Mouse (Mus musculus) mouse embryonic stem cell (cell line): ENCODE results near the gene C1qtnf5.

Source experiments
- in situ Hi-C, 2 experiments: fragments of 300-500 bp; cut with MboI; formaldehyde crosslinking; loops; 1 replicate in 1 of 2; 3 replicates in 1 of 2; pipeline ENCODE4 v1.14.3; 2019 to 2020; ENCODE audit warnings: low sequenced_read_pairs in 2 of 2, low pct_unique_long_range_greater_than_20kb in 1 of 2, mixed read lengths in 1 of 2; ENCODE audit not compliant: unreplicated experiment in 1 of 2

The C1qtnf5 gene

DNA sequence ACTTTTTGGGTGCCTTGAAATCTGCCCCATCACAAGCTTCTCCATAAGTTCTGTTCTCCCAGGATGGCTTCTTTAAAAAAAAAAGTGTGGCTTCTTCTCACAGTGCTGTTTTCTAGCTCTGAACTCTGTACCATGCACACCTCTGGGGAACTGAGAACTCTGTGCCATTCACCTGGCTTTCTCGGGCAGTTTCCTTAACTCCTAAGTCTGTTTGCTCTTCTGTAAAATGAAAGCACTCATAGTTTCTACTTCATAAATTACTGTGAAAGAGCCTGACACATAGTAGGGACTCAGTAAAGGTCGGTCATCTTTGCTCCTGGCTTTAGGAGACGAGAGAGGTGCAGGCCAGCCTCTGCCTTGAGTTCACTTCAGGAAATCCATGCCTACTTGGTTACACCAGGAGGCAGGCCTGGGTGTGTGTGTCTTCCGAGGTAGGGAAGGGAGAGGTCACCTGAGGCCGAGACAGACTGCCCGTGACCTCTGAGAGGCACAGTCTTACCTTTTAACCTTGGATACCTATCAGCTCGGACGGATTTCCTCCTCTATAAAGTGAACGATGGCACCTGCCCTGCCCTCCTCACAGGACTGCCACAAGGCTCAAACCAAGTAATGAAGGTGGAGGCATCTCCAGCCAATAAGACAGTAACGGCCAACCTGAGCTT, 28.8 kb upstream of the C1qtnf5 start:
- in situ Hi-C loops, result no loop called here

- in situ Hi-C loops, result no loop called here
These were observed 27.9 kb upstream of the C1qtnf5 start for GRCm38 (mm10) chr9:44078955-44079756.

DNA sequence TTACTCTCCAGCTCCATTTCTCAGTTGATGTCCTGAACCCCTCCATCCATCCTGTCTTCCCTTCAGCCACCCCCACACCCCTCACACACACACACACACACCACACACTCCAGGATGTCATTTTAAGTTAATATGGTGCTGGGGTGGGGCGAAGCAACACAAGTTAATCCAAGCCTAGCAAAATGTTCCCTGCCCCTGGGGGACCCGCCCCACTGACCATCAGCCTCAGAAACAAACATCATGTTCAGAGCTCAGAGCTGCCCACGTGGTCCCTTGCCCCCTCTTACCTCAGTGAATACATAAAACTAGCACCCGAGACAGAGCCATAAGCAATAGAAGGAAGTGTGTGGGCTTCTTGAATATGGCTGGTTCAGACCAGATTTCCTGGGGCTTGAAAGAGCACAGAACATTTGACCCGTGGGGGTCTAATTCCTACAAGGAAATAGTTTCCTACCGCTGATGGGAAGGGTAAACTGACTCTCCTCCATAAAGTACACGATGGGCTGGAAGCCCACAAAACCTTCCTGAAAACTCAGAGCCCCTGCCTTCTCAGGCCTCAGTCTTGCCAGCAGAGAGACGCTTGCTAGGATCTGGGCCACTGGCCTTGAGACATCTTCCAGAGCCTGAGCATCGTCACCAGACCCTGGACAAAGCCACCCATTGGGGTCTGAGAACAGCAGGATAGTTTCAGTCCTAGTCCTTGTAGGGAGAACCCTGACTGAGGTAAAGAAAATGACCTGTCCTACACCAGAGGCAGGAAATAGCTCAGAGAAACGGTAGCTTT, 26.9 kb upstream of the C1qtnf5 start:
- in situ Hi-C loops, result no loop called here

DNA sequence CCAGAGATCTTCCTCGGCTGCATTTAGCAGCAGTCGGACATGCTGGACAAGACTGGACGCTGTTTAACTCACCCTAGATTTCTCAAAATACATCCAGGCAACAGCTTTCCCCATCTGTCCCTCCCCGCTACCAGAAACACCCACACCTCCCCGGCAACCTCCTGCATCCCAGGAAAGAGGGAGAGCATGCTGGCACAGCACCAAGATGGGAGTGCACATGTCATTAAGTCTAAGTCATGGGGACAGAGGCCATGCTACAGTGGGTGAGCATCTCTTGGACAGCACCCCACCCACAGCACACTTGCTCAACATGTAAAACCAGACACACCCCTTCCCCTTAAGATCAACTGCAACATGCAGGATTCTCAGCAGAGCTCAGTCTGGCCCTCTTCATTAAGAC, 26.1 kb upstream of the C1qtnf5 start:
- in situ Hi-C loops, result no loop called here

- in situ Hi-C loops, result no loop called here
These were observed 25.5 kb upstream of the C1qtnf5 start for GRCm38 (mm10) chr9:44081581-44081980.

GRCm38 (mm10) chr9:44082266-44082665, 24.8 kb upstream of the C1qtnf5 start:
- in situ Hi-C loops, result no loop called here

DNA sequence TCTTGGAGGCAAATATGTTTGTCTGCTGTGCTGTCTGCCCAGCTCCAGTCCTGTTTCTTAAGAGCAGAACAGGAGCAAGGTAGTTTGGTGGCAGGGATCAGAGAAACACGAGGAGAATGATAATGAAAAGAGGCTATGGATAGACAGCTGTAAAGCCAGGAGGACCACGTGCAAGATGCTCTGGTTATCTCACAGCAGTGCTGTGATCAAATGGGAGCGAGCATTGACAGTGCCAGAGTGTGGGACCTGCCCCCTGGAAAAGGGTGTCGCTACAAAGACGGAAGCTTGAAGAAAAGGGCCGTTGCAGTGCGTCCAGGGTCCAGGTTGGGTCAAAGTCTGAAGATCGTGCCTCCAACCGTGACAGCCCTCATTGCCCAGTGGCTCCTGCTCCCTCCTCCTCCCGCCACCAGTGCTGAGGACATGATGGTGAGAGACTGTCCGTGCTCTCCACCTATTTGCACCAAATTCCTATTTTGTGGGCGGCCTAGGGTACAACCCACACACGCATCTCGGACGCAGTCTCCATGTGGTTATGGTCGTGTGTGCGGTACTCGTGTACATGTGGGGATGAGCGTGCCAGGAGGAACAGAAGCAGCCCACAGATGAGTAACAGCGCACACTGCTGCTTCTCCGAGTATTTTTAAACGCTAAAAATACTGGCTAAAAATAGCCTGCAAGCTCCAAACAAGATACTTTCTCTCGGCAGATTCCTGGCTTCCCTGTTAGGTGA, 23.5 kb upstream of the C1qtnf5 start:
- in situ Hi-C loops, result no loop called here

- in situ Hi-C loops, result no loop called here
These were observed 22.8 kb upstream of the C1qtnf5 start for GRCm38 (mm10) chr9:44084236-44084635.

DNA sequence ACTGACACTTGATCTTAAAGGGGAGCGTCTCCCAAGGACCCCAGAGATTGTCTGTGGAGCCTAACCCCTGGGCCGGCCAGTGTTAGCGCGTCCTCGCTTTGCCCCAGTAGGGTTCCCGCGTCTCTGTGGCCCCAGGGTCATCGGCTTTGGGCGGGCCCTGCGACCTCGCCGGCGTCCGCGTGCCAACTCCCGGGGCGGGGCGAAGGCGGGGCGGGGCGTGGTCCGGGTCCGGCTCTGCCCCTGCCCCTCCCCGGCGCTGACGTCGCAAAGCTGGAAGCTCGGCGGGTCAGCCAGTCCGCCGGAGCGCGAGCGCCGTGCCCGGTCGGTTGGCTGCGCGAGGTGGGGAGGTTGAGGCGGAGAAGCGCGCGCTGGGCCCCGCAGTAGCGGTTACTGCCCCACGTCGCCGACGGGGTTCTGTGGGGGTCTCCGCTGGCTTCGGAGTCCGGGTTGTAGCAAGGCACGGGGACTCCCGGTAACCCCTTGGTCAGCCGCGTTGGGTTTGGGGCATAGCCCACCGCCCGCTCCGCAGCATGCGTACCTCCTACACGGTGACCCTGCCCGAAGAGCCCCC, 22.3 kb upstream of the C1qtnf5 start:
- in situ Hi-C loops, result no loop called here

DNA sequence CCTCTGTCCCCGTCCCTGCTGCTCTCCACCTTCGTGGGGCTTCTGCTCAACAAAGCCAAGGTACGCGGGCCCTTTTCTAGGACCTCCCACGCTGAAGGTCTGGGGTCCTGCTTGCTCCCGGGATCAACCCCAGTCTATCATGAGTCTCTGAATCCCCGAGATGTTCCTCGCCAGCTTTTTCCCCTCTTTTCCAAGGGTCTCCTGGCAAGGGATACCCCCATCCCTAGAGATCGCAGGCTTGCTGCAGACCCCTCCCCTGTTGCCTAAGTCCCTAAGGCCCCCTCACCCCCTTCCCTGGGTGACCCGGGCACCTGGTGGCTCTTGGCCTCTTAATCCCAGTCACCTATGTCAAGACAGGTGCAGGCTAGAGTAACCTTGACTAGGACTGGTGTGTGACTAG, 21.8 kb upstream of the C1qtnf5 start:
- in situ Hi-C loops, result no loop called here

- in situ Hi-C loops, result no loop called here
These were observed 21.0 kb upstream of the C1qtnf5 start for GRCm38 (mm10) chr9:44085741-44086665.

- in situ Hi-C loops, result no loop called here
These were observed 20.1 kb upstream of the C1qtnf5 start for GRCm38 (mm10) chr9:44086960-44087359.

GRCm38 (mm10) chr9:44087761-44088455, 19.1 kb upstream of the C1qtnf5 start:
- in situ Hi-C loops, result no loop called here

DNA sequence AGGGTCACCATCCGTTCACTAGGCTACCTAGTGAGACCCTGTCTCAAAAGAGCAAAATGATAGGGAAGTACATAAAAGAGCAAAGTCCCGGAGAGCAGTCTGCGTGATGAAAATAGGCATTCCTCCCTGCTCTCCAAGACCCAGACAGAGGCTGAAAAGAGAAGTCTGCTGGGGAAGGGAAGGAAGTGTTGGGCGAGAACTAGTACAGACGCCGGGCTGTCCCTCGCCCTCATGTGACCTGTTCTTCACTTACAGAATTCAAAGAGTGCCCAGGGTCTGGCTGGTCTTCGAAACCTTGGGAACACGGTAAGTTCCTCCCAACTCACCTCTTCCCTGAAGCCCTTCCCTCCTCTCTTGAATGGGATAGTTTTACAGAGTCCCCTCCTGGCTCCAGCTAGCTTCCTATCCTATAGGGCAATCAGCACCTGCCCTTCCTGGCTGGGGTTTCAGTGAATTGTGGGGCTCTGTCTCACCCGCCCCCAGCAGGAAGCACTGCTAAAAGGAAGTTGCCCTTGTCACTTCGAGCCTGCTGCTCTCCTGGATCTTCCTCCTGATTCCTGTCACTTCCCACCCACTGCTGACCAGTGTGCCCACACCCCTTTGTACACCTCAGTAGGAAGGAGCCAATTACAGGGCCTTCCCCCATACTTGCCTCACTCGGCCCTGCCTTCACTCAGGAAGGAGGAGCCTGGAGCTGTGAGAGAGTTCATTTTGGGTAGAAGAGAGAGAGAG, 18.0 kb upstream of the C1qtnf5 start:
- in situ Hi-C loops, result no loop called here

DNA sequence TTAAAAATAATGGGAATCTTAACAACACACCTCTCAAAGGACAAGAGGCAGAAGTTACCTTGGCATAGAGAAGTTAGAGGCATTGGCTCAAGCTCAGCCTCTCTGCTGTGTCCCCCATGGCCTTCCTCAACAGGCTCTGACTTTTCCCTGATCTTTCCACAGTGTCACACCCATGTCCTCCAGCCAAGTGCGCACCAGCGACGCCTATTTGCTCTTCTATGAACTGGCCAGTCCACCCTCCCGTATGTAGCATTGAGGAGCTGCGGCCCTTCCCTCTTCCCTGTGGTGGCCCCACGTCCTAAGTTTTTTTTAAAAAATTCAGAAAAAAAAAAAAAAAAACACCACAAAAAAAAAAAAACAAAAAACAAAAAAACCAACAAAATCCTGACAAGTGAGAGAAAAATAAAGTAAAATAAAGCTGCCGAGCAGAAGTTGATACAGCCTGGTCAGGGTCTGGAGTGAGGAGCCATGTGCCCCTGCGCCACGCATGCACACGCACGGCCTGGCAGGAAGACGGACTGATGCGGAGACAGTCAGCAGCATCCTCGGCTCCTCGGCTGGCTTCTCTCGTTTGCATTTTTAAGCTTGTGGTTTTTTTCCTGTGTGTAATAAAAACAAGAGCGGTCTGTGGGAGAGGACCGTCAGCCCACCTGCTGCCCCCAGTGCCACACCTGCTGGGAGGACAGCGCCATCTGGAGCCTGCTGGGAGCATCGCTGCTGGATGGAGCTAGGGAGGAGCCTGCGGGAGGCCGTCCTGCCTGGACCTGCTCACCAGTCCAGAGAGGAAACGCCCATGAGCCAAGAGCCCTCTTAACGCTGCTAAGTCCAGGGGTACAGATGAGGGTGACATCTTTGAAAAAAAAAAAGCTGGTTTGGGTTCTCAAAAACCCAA, 13.2 kb upstream of the C1qtnf5 start:
- in situ Hi-C loops, result no loop called here
